Mouse (Mus musculus): Measurements from ENCODE around the gene Gkn2. TPM values are rescaled to one million over a fixed set of nuclear protein-coding genes. Genes with fewer than 3 reads are reported as not detected.

Gkn2 gene
- total and polyA plus RNA-seq, 3 experiments = not detected

DNA sequence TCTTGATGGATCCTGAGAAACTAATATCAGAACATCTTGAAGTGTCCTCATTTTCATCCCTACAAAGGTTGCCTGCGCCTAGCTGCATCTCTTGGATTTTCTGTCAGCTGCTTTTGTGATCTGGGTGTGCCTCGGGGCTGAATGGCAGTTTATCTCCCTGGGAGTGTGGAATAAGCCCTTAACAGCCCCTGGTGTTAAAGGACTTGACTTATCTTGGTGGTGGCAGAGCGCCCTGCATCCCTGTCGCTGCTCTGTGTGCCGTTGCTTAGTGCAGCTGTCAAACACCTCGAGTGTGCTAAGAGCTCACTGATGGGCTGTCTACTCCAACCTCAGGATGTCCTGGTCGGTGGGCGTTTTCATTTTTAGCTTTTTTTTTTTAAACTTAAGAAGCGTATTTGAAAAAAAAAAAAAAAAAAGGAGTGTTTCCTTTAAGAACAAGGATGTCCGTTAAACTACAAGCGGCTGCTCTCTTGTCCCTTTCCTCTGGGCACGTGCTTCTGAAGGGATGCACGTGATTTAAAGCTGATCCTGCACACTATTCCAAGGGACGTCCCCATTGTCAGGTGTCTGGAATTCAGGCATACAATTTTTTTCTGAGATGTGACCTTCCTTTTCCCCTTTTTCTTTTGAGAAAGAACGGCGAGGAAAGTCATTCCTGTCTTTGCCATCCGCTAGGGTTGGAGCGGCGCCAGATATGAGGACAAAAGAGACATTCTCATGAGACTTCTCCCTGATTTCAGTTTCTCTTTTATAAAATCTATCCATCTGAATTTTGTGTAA lies 51.1 kb downstream of the Gkn2 start:
- H3K4me1 ChIP-seq (ENCODE audit: insufficient read depth, low read depth, low read length) = no peaks in the 10 kb centered on the region
- no peak for TF ChIP-seq GATA1 (IDR thresholded peaks at IDR 0.05; ENCODE audit: borderline replicate concordance, low read length)
- no peak for TF ChIP-seq CTCF (IDR thresholded peaks at IDR 0.05; ENCODE audit: low read depth, low read length)
- no peak for TF ChIP-seq POLR2AphosphoS5 (IDR thresholded peaks at IDR 0.05; ENCODE audit: insufficient replicate concordance, low read depth, low read length)
- TF ChIP-seq TAL1 (conservative IDR thresholded peaks at IDR 0.05; ENCODE audit: low read depth, low read length) = no peak
- TF ChIP-seq GATA2 (IDR thresholded peaks at IDR 0.05; ENCODE audit: borderline replicate concordance, low read depth, low read length) = no peak
- no peaks in the 10 kb centered on the region for H3K9me3 ChIP-seq (replicated peaks)
- no peaks in the 10 kb centered on the region for H3K36me3 ChIP-seq (replicated peaks)
- no peak overlapping the region for H3K4me3 ChIP-seq (ENCODE audit: low read depth, low read length)
- DNase-seq (ENCODE audit: low spot score) (no peak), ATAC-seq (ENCODE audit: extremely low read depth, insufficient number of reproducible peaks, low FRiP score, poor library complexity, severe bottlenecking) (no peak)
- H3K27me3 ChIP-seq (ENCODE audit: insufficient read depth, low read length) = peaks cover 30% of the 10 kb centered on the region

DNA sequence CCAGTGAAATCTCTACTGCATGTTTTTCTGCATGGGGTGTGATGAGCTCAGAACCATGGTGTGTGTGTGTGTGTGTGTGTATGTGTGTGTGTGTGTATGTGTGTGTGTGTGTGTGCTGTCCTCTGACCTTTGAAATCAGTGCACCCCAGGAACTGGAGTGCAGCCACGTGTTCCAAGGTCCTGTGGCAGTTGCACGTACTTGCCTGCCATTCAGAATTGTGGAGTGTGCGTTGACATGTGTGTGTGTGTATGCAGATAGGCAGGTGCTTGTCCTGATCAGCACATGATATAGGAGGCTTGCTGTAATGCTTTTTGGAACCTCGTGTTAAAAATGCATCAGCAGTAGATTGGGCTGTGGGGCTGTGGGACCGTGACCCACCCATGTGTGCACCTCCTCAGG lies 53.8 kb downstream of the Gkn2 start:
- H3K4me3 ChIP-seq (ENCODE audit: low read depth, low read length) = no peak overlapping the region
- ATAC-seq (ENCODE audit: extremely low read depth, insufficient number of reproducible peaks, low FRiP score, poor library complexity, severe bottlenecking) = no peak
- no peaks in the 10 kb centered on the region for H3K4me1 ChIP-seq (ENCODE audit: insufficient read depth, low read depth, low read length)
- H3K27me3 ChIP-seq (ENCODE audit: insufficient read depth, low read length) = peaks cover 32% of the 10 kb centered on the region
- no peaks in the 10 kb centered on the region for H3K9me3 ChIP-seq (replicated peaks)
- DNase-seq (ENCODE audit: low spot score) = no peak
- TF ChIP-seq GATA2 (IDR thresholded peaks at IDR 0.05; ENCODE audit: borderline replicate concordance, low read depth, low read length) = no peak
- no peak for TF ChIP-seq TAL1 (conservative IDR thresholded peaks at IDR 0.05; ENCODE audit: low read depth, low read length)
- TF ChIP-seq CTCF (IDR thresholded peaks at IDR 0.05; ENCODE audit: low read depth, low read length) = no peak
- no peak for TF ChIP-seq POLR2AphosphoS5 (IDR thresholded peaks at IDR 0.05; ENCODE audit: insufficient replicate concordance, low read depth, low read length)
- no peak for TF ChIP-seq GATA1 (IDR thresholded peaks at IDR 0.05; ENCODE audit: borderline replicate concordance, low read length)
- H3K36me3 ChIP-seq (replicated peaks) = no peaks in the 10 kb centered on the region

DNA sequence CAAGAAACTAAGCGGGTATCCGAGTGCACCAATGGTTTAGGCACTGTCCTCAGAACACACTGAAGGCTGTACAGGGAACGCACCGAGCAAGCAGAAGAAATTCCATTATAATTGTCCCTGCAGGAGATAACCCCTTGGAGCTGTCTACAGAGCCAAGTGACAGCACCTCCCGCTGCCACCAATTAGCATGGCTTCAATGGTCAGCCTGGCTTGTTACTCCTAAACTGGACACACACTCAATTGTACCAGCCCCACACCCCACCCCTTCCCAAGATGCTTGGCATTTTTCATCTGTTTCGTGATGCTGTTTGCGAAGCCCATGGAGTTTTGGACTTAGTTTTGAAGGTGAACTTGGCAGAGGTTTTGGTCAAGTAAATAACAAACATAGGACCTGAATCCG lies 54.5 kb downstream of the Gkn2 start:
- H3K4me1 ChIP-seq (ENCODE audit: insufficient read depth, low read depth, low read length) = no peaks in the 10 kb centered on the region
- TF ChIP-seq GATA1 (IDR thresholded peaks at IDR 0.05; ENCODE audit: borderline replicate concordance, low read length) (no peak), TAL1 (conservative IDR thresholded peaks at IDR 0.05; ENCODE audit: low read depth, low read length) (no peak), GATA2 (IDR thresholded peaks at IDR 0.05; ENCODE audit: borderline replicate concordance, low read depth, low read length) (no peak), POLR2AphosphoS5 (IDR thresholded peaks at IDR 0.05; ENCODE audit: insufficient replicate concordance, low read depth, low read length) (no peak), CTCF (IDR thresholded peaks at IDR 0.05; ENCODE audit: low read depth, low read length) (no peak)
- ATAC-seq (ENCODE audit: extremely low read depth, insufficient number of reproducible peaks, low FRiP score, poor library complexity, severe bottlenecking) (no peak), DNase-seq (ENCODE audit: low spot score) (no peak)
- no peaks in the 10 kb centered on the region for H3K36me3 ChIP-seq (replicated peaks)
- no peak overlapping the region for H3K4me3 ChIP-seq (ENCODE audit: low read depth, low read length)
- peaks cover 26% of the 10 kb centered on the region for H3K27me3 ChIP-seq (ENCODE audit: insufficient read depth, low read length)
- no peaks in the 10 kb centered on the region for H3K9me3 ChIP-seq (replicated peaks)

DNA sequence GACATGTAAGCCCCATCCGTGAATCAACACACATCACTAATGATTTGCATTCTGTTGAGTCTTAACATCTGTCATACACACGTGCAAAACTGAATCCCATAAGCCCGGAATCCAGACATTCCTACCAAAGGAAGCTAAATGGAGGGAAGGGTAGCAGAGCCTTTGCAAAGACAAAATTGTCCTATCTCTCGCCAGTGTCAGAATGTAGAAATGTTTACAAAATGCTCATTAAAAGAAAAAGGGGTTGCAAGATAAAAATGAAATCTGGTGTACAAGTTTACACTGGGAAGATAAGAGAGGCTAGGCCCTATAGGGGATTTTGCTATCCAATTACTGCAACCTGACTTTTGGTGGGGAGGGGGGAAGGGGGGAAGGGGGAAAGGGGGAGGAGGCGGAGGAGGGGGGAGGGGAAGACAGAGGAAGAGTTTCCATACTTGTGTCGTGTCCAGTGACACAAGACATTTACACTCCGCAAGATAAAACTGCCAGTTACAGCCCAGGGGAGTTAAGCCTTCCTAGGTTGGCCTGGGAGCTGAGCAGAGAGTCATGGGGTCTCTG lies 55.4 kb downstream of the Gkn2 start, which contains the start of gene Bmp10:
Gene Bmp10, plus strand, starts transcription at position 508 of the 558 bp plus-strand sequence.
- Histone ChIP-seq H3K4me1 (ENCODE audit: insufficient read depth, low read depth, low read length) (no peaks in the 10 kb centered on the region), H3K9me3 (replicated peaks) (no peaks in the 10 kb centered on the region), H3K36me3 (replicated peaks) (no peaks in the 10 kb centered on the region), H3K4me3 (ENCODE audit: low read depth, low read length) (no peak within 1 kb of the TSS), H3K27me3 (ENCODE audit: insufficient read depth, low read length) (peaks cover 22% of the 10 kb centered on the region)
- ATAC-seq (ENCODE audit: extremely low read depth, insufficient number of reproducible peaks, low FRiP score, poor library complexity, severe bottlenecking) (no peak), DNase-seq (ENCODE audit: low spot score) (no peak)
- TF ChIP-seq GATA2 (IDR thresholded peaks at IDR 0.05; ENCODE audit: borderline replicate concordance, low read depth, low read length) (no peak), GATA1 (IDR thresholded peaks at IDR 0.05; ENCODE audit: borderline replicate concordance, low read length) (no peak), TAL1 (conservative IDR thresholded peaks at IDR 0.05; ENCODE audit: low read depth, low read length) (no peak), POLR2AphosphoS5 (IDR thresholded peaks at IDR 0.05; ENCODE audit: insufficient replicate concordance, low read depth, low read length) (no peak), CTCF (IDR thresholded peaks at IDR 0.05; ENCODE audit: low read depth, low read length) (no peak)

Other genes with a start within 250 kb of the Gkn2 start
- gene Antxr1, start 37.5 kb upstream of the Gkn2 start, total RNA-seq (2014; fragmentation: Nextera tagmentation) = not detected in 2 replicates
- 0.06 and 0.16 TPM in 2 replicates for gene Antxr1, start 37.5 kb upstream of the Gkn2 start, total RNA-seq (2017)
- not detected in 2 replicates for gene Antxr1, start 37.5 kb upstream of the Gkn2 start, polyA plus RNA-seq (2012)
- not detected in 2 replicates for gene Gkn1, start 22.4 kb upstream of the Gkn2 start, total RNA-seq (2014; fragmentation: Nextera tagmentation)
- gene Gkn1, start 22.4 kb upstream of the Gkn2 start, total RNA-seq (2017) = not detected in 2 replicates
- not detected in 2 replicates for gene Gkn1, start 22.4 kb upstream of the Gkn2 start, polyA plus RNA-seq (2012)
- not detected in 2 replicates for gene Gkn3, start 15.6 kb downstream of the Gkn2 start, total RNA-seq (2014; fragmentation: Nextera tagmentation)
- not detected in 2 replicates for gene Gkn3, start 15.6 kb downstream of the Gkn2 start, total RNA-seq (2017)
- gene Gkn3, start 15.6 kb downstream of the Gkn2 start, polyA plus RNA-seq (2012) = not detected in 2 replicates
- gene Bmp10, start 55.6 kb downstream of the Gkn2 start, total RNA-seq (2014; fragmentation: Nextera tagmentation) = not detected in 2 replicates
- gene Bmp10, start 55.6 kb downstream of the Gkn2 start, total RNA-seq (2017) = 0.05 and 0.06 TPM in 2 replicates
- gene Bmp10, start 55.6 kb downstream of the Gkn2 start, polyA plus RNA-seq (2012) = not detected in 2 replicates
- gene Arhgap25, start 159.9 kb downstream of the Gkn2 start, total RNA-seq (2014; fragmentation: Nextera tagmentation) = 20.3 and 22.8 TPM in 2 replicates
- gene Arhgap25, start 159.9 kb downstream of the Gkn2 start, total RNA-seq (2017) = 36.8 and 40.9 TPM in 2 replicates
- gene Arhgap25, start 159.9 kb downstream of the Gkn2 start, polyA plus RNA-seq (2012) = 3.1 and 4.8 TPM in 2 replicates
- 2.6 and 6.3 TPM in 2 replicates for gene Prokr1, start 217.4 kb downstream of the Gkn2 start, total RNA-seq (2014; fragmentation: Nextera tagmentation)
- 1.9 and 3.3 TPM in 2 replicates for gene Prokr1, start 217.4 kb downstream of the Gkn2 start, total RNA-seq (2017)
- gene Prokr1, start 217.4 kb downstream of the Gkn2 start, polyA plus RNA-seq (2012) = 0.24 and 0.33 TPM in 2 replicates